Mouse (Mus musculus) embryo, embryonic 11 days (tissue): ENCODE results near the gene Cilp2.

Source experiments
- DNase-seq: peaks from one replicate; pipeline ENCODE4 v3.0.0-alpha.2; 2015

Cilp2 gene

DNA sequence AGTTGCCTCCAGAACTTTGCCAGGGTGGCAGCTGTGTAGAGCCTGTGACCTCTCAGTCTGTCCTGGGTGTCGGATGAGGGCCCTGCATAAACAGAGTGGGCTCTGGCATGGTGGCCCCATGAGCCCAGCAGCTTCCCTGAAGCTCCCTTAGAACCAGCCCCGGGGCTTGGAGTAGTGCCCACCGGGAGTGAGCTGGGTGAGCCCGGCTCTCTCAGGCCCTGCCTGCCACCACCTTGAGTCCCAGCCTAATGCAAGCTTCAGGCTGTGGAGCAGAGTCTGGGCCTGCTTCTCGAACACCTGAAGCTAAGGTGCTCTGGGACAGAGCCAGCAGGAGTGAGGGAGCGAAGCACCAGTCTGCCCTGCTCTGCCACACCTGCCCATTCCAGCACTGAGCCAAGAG is 16.6 kb downstream of the Cilp2 start:
- no peak for DNase-seq

DNA sequence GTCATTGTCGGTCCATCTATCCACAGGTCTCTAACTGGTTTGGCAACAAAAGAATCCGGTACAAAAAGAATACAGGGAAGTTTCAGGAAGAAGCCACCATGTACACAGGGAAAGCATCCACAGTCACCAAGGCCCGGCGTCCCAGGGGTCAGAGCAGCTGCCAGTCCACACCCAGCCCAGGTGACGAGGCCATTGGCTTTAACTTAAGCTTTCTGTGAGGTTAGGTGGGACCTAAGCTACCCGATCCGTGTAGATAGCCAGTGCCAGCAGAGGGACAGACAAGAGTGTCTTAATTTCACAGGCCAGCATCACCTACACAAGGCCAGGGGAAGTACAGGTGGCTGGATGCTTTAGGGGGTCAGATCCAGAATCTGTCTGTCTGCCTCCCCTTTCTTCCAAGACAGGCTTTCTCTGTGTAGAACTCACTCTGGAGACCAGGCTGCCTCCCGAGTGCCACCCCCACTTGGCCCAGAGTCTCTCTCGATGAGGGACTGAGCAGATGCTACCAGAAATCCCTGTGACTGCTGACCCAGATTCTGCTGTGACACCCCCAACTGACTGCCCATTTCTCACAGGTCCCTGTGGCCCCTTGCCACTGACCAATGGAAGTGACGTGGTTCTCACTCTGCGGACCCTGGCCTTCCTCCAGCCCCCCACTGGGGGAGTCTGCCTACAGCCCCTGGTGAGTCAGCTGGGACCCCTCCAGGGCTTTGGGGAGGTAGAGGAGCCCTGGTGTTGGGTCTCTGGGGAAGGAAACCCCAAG is 17.3 kb downstream of the Cilp2 start:
- no peak for DNase-seq

DNA sequence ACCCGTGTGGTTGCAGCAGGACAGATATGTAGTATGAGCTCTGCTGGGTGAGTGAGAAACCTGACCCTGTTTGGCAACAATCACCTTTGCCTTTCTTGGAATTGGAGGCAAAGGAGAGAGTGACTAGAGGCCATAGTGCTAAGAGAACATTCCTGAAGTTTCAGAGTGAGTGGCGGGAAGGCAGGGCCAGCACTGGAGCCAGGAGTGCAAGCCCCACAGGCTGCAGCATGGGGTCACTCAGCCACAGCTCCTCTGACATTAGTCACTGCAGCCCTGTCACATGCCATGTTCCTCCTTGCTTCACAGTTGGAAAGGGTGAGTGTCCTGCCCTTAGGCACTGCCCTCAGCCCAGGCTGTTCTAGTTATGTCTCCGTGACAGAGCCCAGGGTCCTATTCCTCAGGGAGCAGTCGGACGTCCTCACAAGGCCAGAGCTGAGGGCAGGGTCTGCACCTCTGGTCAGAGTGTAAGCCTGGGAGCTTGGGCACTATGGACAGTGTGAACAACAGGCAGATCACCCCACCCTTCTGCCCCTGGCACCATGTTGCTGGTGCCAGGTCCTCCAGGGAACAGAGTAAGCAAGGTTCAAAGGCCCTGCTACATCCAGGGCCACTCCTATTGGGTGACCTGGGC is 19.7 kb downstream of the Cilp2 start:
- DNase-seq = no peak

DNA sequence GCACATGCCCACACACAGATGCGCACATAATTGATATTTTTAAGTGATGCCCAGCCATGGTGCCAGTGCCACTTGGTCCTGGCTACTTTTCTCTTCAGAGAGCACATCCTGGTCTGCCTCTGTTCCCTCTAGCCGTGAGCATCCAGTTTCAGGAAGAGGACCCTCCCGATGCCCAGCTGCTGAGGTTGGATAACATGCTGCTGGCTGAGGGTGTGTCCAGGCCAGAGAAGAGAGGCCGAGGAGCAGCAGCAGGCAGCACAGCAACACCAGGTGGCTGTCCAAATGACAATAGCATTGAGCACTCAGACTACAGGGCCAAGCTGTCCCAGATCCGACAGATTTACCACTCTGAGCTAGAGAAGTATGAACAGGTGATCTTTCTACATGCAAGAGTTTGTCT is 23.3 kb downstream of the Cilp2 start:
- DNase-seq = no peak

DNA sequence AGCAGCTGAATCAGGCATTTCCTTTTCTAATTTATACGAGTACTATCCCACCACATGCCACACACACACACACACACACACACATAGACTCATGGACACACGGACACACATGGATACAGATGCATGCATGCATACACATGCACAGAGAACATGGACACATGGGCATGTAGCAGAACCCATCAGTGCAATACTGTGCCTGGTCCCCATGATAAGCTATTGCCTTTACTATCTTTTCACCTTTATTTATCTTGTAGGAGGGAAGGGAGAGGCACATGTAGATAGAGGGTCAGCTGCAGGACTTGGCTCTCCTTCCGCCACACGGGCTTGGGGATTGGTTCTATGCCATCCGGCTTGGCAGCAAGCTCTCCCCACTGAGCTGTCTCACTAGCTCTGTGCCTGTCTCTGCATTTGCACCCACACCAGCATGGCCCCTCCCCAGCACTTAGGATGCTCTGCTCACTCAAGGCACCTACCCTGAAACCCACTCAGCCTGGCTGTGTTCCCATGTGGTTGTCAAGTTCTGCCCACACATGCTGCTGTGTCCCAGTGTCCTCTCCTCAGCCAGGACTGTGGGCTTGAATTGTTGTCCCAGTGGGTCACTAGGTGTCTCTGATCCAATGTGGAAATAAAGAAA is 24.0 kb downstream of the Cilp2 start:
- no peak for DNase-seq

DNA sequence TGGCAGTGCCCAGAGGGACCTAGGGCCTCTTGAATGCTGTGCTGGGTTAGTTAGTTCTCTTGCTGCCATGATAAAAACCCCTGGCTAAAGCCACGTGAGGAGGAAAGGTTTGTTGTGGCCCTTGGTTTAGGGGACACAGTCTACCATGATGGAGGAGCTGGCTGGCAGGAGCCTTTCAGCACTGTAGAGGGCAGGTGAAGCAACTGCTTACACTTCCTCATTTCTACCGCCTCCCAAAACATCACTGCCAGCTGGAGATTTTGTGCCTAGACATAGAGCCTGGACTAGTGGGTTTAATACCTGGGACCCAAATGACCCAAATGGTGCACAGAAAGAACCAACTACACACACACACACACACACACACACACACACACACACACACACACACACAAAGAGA is 26.2 kb downstream of the Cilp2 start:
- DNase-seq = no peak

DNA sequence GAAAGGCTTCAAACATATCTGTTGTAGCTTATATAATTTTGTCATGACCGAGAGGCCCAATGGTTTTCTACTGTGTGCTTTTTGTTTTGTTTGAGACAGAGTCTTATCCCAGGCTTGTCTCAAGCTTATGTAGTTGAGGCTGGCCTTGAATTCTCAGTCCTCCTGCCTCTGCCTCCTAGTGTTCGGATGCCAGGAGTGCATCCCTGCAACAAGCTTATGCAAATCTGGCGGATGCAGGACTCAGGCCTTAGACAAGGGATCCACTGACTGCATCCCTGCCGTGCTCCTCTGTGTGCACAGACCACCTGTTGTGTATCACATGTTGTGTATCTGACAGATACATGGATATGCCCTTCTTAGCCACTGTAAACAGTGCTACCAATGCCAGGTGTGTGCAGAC is 26.7 kb downstream of the Cilp2 start:
- DNase-seq = peak; percentile 19

DNA sequence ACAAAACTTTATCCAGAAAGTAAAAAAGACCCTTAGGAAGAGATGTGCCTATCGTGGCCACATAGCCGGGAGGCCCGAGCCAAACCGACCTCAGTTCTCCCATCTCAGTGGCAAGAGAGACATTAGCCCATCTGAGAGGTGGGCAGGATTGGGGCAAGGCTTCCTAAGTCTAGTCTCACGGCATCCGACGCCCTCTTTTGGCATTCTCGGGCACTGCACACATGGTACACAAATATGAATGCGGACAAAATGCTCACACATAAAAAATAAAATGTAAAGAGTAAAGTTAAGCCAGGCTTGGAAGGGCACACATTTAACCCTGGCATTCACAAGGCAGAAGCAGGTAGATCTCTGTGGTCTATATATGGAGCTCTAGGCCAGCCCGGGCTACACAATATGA is 33.6 kb downstream of the Cilp2 start:
- DNase-seq = no peak

DNA sequence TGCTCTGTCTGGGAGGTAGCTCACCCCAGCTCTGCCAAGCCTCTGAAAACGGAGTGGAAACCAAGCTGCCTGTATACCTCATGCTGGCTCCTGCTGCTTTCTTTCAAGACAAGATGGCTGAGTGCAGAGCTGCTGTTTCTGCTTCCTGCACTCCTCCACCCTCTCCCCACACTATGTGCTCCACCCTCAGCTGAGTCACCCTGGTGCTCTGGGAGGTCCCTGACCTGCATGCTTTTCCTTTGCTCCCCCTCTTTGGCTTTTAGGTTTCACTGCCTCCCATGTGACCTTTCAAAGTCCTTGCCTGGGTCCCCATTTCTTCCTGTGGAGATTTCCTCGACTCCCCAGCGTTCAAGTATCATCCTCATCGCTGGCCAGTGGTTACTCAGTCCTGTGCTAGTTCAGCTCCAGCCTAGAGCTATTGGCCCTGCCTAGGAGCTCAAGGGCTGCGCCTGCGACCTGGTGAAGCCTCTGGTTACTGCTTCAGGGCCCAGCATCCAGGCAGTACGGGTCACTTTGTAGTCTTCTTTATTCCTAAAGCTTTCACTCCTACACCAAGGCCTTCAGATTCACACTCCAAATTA is 36.5 kb downstream of the Cilp2 start:
- no peak for DNase-seq

DNA sequence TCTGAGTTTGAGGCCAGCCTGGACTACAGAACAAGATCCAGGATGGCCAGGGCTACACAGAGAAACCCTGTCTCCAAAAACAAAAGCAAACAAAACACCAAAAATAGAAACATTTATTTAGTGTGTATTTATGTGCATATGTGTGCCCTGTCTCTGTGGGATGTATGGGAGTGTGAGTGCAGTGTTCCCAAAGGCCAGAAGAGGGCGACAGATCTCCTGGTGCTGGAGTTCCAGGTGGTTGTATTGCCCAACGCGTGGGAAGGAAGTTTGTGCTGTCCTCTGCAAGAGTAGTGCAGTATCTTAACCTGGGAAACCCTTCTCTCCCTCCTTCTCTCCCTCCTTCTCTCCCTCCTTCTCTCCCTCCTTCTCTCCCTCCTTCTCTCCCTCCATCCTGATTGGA is 37.6 kb downstream of the Cilp2 start:
- DNase-seq = no peak

DNA sequence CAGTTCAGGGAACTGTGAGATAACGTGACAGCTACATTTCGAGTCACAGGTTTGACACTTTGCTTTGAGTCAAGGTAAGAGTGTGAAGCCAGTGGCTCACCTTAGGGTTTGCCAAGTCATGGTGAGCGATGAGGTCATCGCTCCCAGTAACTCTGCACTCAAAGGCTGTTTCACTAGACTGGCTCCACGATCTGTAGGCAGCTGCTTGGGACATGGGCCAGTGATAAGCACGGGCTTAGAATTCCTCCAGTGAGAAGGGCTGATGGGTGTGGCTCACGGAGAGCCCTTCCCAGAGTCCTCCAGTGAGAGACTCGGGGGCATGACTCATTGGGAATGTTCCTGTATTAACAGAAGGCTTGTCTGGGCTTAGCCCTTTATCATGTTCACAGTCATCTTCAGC is 38.5 kb downstream of the Cilp2 start:
- DNase-seq = no peak

DNA sequence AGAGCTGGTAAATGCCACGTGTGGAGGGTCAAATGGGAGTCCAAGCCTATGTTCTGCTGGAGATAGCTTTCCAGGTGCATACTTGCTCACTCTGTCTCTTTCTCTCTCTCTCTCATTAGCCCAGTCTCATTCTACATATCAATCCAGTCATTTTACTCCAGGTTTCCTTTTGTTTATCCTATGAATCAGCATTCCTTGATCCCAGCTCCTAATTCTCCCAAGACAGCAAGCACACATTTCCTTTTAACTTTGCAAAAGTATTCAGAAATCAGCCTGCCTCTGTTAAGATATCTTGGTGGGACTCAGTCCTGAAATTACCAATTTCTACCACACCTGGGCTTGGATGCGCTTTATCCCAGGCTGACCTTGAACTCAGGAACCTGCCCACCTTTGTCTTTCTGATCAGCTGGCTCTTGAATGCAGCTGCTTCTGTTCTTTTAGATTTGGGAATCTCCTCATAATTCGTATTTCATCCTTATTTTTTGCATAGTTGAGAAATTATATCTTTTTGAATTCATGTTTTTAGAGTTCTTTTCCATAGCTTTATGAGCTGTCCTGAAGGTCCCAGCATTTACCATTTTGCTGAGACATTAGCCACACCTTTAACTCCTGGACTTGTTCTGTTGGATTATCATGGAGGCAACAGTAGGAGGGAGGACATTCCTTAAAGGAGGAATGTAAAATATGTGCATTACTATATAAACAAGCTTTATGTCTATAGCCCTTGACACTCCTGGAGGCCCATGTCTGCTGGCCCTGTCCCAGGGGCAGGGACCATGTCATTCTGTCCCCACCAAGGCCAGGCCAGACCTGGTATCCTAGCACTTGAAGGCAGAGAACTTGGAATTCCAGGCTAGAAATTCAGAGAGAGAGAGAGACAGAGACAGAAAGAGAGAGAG is 40.1 kb downstream of the Cilp2 start:
- DNase-seq = no peak

DNA sequence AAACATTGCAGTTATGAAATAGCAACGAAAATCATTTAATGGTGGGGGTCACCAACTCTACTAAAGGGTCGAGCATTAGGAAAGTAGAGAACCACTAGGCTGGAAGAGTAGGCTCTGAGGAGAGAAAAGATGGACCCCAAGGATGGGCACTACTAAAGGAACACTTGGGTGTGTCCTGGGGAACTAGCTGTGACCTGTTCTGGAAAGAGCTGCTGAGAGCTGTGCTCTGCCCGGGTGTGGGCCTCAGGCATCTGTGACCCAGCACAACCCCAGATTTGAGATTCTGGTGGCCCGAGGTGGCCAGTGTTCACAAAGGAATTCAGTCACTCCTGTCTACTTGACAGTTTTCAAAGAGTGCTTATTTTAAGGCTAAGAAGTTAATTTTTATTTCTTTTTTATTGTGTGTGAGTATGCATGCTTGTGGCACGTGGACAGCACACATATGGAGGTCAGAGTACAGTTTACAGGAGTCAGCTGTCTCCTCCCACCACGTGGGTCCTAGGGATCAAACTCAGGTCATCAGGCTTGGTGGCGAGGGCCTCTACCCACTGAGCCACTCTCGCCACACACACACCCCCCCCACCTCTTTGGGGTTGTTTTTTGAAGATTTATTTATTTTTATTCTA is 50.3 kb downstream of the Cilp2 start:
- no peak for DNase-seq

DNA sequence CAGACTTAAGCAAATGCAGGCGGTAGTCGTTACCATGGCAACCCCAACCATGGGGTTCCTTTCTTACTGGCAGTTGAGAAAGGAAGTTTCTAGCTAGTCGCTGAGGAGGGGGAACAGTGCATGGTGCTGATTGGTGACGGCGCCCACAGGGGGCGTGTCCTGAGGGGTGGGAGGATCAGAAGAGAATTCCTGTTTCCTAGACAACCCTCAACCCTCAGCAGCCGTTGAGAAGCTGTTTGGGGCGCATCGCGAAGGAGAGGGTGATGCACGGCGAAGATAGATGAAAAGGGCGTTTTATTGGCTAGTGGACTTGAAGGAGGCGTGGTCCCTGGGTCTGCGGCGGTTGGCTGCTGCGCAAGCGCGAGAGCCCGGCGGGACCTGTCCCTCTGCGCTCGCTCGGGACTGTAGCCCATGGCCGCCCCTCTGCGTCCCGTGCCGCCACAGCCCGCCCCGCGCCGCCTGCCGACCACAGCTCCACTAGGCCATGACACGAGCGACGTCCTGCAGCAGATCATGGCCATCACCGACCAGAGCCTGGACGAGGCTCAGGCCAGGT is 55.1 kb downstream of the Cilp2 start, which contains the start of gene Pbx4:
Gene Pbx4 (plus strand): TSS at position 194 of the 556 bp plus-strand sequence.
- DNase-seq = peak; percentile 97
